Mouse (Mus musculus) left cerebral cortex, adult 2 months (tissue): ENCODE data around the gene Fgfbp3. TPM values are rescaled to one million over a fixed set of nuclear protein-coding genes. Genes with fewer than 3 reads are reported as not detected.
A peak's percentile ranks its signal among the peaks of the same experiment; 100 is the strongest.

Source experiments
- DNase-seq, 2 experiments: peaks; one replicate each; pipeline ENCODE4 v3.0.0; 2021 to 2022; ENCODE audit warnings: low spot score in 2 of 2, mixed read lengths in 1 of 2; ENCODE audit errors: extremely low spot score in 1 of 2
- H3K27ac ChIP-seq: fragments of 200-600 bp; 2 replicates; pipeline ENCODE4 v1.8.1; 2022
- H3K4me3 ChIP-seq: fragments of 200-600 bp; 2 replicates; pipeline ENCODE4 v1.8.1; 2022
- CTCF ChIP-seq: fragments of 200-600 bp; IDR thresholded peaks from 2 replicates; pipeline ENCODE4 v1.8.1; 2022; ENCODE audit warnings: antibody characterized with exemption, mild to moderate bottlenecking, moderate library complexity
- intact Hi-C: fragments of 180-260 bp; cut with DNase I; formaldehyde crosslinking; loops from one replicate; pipeline ENCODE4 v1.15.1; 2025
- total RNA-seq, 2 experiments: library from RNA; stranded (reverse); gene quantifications; 2 replicates each; pipeline ENCODE4 v1.2.3; 2021

The Fgfbp3 gene
- total RNA-seq, 2 experiments from 2014 or later = 6.5 to 8.9 TPM

- Histone ChIP-seq H3K4me3 (no peak overlapping the region), H3K27ac (no peak overlapping the region)
- no peak for DNase-seq
- intact Hi-C loops = no loop called here
- TF ChIP-seq CTCF = no peak
Observed at GRCm38 (mm10) chr19:36909150-36909549, 10.3 kb downstream of the Fgfbp3 start.

- intact Hi-C loops = no loop called here
- no peak for TF ChIP-seq CTCF
- Histone ChIP-seq H3K4me3 (peak overlapping the region; percentile 68), H3K27ac (peak overlapping the region; percentile 81)
- peak; percentile 38 to 39 for DNase-seq
Observed at GRCm38 (mm10) chr19:36904211-36905007, 15.0 kb downstream of the Fgfbp3 start.

GRCm38 (mm10) chr19:36903377-36903776 lies 16.0 kb downstream of the Fgfbp3 start:
- no peak for TF ChIP-seq CTCF
- H3K4me3 ChIP-seq = peak overlapping the region; percentile 68; the same call in 1 of the 2 replicates
- intact Hi-C loops = no loop called here
- no peak for DNase-seq
- H3K27ac ChIP-seq = no peak overlapping the region; the same call in 1 of the 2 replicates

DNA sequence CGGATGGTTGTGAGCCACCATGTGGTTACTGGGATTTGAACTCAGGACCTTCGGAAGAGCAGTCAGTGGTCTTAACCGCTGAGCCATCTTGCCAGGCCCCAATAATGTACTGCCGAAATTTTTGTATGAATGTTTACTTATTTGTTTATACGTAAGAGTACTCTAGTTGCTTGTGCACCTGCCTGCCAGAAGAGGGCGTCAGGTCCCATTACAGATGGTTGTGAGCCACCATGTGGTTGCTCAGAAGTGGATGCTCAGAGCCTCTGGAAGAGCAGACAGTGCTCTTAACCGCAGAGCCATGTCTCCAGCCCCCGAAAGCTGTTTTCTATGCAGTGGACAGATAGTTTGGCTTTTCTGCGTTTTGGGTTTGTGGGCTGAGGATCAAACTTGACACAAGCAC lies 21.6 kb downstream of the Fgfbp3 start:
- H3K4me3 ChIP-seq = no peak overlapping the region
- DNase-seq = no peak

DNA sequence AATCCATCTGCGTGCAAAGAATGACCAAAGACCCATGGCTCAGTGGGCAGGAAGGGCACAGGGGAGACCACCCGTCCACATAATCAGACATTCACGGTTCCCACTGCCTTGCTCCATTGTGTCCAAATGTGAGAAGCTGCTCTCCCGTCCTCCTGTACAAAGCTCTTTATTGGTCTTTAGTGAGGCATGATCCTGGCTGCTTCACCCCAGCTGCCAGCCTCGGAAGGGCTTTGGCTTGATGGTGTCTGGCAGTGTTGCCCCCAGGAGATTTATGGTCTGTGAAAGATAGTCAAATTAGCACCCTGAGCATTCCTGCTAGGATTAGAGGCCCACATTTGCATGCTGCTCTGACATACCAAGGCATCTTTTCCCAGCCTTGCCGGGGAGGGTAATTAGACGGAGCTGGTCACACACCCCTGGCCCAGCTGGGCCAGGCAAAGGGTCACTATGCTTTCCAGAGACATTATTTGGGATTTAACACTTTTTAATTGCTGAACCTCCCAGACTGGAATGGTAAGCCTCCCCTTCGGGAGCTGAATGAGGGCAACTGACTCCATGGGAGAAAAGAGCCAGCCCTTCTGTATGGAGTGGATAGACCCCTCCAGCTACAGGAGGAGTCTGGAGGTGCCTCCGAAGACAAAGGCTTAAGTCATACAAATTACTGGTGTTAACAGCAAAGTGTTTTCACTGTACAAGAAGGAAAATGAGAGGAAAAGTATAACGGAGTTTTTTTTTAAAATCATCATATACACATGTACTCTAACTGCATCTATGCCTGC lies 22.4 kb downstream of the Fgfbp3 start:
- intact Hi-C loops = no loop called here
- H3K27ac ChIP-seq = no peak overlapping the region
- no peak for TF ChIP-seq CTCF

More for the DNA sequence above, 21.6 kb downstream of the Fgfbp3 start:
- H3K27ac ChIP-seq = no peak overlapping the region
- TF ChIP-seq CTCF = peak; percentile 62
- intact Hi-C loops = no loop called here

GRCm38 (mm10) chr19:36891746-36892145 lies 27.7 kb downstream of the Fgfbp3 start:
- TF ChIP-seq CTCF = no peak
- H3K4me3 ChIP-seq = no peak overlapping the region
- intact Hi-C loops = loop anchor here (5.0 kb wide), 1 partner anchor 34 kb away; no protein-coding TSS in a partner anchor
- DNase-seq = no peak
- no peak overlapping the region for H3K27ac ChIP-seq

More for the DNA sequence above, 22.4 kb downstream of the Fgfbp3 start:
- no peak overlapping the region for H3K4me3 ChIP-seq
- DNase-seq = no peak

GRCm38 (mm10) chr19:36887706-36888105 lies 31.7 kb downstream of the Fgfbp3 start:
- Histone ChIP-seq H3K4me3 (no peak overlapping the region), H3K27ac (no peak overlapping the region)
- DNase-seq = no peak
- TF ChIP-seq CTCF = no peak
- intact Hi-C loops = no loop called here

DNA sequence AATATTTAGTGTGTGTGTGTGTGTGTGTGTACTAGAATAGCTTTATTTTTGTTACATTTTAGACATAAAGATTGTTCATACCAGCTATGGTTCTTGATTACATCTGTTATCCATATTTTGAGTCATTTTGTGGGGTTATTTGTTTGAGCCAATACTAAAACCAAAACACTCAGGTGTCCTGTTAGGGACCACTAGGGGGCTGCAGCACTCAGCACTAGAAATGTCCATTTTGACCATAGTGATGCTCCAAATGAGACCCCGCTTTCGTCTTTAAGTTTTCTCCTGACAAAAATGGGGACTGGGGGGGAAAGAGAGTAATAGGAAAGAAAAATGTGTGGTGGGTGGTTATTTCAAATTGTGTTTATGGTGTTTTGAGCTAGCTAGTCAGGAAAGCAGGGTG lies 33.1 kb downstream of the Fgfbp3 start:
- TF ChIP-seq CTCF = peak; percentile 61
- no peak for DNase-seq
- no peak overlapping the region for H3K27ac ChIP-seq
- intact Hi-C loops = no loop called here
- no peak overlapping the region for H3K4me3 ChIP-seq

- no peak for DNase-seq
- intact Hi-C loops = loop anchor here (5.0 kb wide), 2 partner anchors 39 to 109 kb away; no protein-coding TSS in a partner anchor
- no peak overlapping the region for H3K4me3 ChIP-seq
- peak; percentile 55 for TF ChIP-seq CTCF
- H3K27ac ChIP-seq = no peak overlapping the region
Observed at GRCm38 (mm10) chr19:36883119-36883518, 36.3 kb downstream of the Fgfbp3 start.

DNA sequence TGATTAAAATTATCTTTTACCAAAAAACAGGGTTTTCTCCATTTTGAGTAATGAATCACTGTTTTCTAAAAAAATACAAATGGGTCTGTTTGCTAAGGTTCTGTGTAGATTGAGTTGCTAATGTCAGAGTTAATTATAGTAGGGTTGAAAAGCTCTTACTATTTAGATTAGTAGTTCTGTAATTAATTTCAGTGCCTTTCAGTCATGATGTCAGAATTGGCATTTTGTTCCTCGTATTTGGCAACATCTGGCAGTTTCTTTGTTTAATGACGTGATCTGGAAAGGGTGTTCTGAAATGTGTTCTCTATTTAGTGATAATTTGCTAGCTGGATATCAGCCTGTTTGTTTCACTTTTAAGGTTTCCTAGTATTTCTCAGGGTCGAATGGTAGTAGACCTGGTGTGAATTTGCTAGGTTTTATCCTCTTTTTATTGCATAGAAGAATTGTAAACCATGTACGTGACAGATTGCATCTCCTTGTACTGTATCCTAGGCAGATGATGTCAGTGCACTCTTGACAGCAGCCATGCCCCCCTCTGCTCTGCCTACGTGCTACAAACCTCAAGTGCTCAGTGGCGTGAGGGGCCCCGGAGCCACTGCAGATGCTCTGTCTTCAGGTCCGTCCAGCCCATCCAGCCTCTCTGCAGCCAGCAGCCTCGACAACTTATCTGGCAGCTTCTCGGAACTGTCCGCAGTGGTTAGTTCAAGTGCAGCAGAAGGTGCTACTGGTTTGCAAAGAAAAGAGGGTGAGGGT lies 40.5 kb downstream of the Fgfbp3 start:
- intact Hi-C loops = no loop called here
- DNase-seq = no peak
- Histone ChIP-seq H3K4me3 (no peak overlapping the region), H3K27ac (no peak overlapping the region)
- no peak for TF ChIP-seq CTCF

- intact Hi-C loops = no loop called here
- Histone ChIP-seq H3K27ac (no peak overlapping the region), H3K4me3 (no peak overlapping the region)
- no peak for DNase-seq
- TF ChIP-seq CTCF = no peak
Observed at GRCm38 (mm10) chr19:36877329-36877728, 42.1 kb downstream of the Fgfbp3 start.
